Mouse (Mus musculus) thymus, adult 2 months (tissue): ENCODE data around the gene Slc9b1. TPM values are rescaled to one million over a fixed set of nuclear protein-coding genes. Genes with fewer than 3 reads are reported as not detected.

Experiments
- DNase-seq: peaks from one replicate; pipeline ENCODE4 v3.0.0; 2021
- H3K27ac ChIP-seq: fragments of 200-500 bp; 2 replicates; pipeline ENCODE4 v1.5.1; 2012; ENCODE audit warnings: low read length, control low read depth; ENCODE audit not compliant: control insufficient read depth, insufficient read depth
- H3K27me3 ChIP-seq: fragments of 200-500 bp; 2 replicates; pipeline ENCODE4 v1.6.1; 2012; ENCODE audit warnings: mild to moderate bottlenecking, low read length, moderate library complexity, mixed read lengths; ENCODE audit not compliant: control insufficient read depth, insufficient read depth
- H3K36me3 ChIP-seq: fragments of 200-500 bp; 2 replicates; pipeline ENCODE4 v1.6.1; 2012; ENCODE audit warnings: mild to moderate bottlenecking, low read length, moderate library complexity; ENCODE audit not compliant: control insufficient read depth, insufficient read depth
- H3K4me1 ChIP-seq: fragments of 200-500 bp; replicated peaks from 2 replicates; pipeline ENCODE4 v1.6.1; 2012; ENCODE audit warnings: low read length; ENCODE audit not compliant: control insufficient read depth, insufficient read depth
- H3K4me3 ChIP-seq: fragments of 200-500 bp; 2 replicates; pipeline ENCODE4 v1.5.1; 2012; ENCODE audit warnings: mild to moderate bottlenecking, low read length, control low read depth, moderate library complexity; ENCODE audit not compliant: control insufficient read depth, insufficient read depth
- CTCF ChIP-seq: fragments of 200-500 bp; IDR thresholded peaks from 2 replicates; pipeline ENCODE4 v1.5.1; 2012; ENCODE audit warnings: mild to moderate bottlenecking, control low read depth, low read length, moderate library complexity, borderline replicate concordance; ENCODE audit not compliant: control insufficient read depth, poor library complexity, insufficient read depth; ENCODE audit errors: extremely low read depth
- POLR2A ChIP-seq: fragments of 200-500 bp; IDR thresholded peaks from 2 replicates; pipeline ENCODE4 v1.6.1; 2012; ENCODE audit warnings: mild to moderate bottlenecking, low read length, control low read depth, moderate library complexity; ENCODE audit not compliant: control insufficient read depth, poor library complexity, insufficient read depth; ENCODE audit errors: extremely low read depth
- WGBS: fragments of 180-500 bp; shearing (Covaris S2); methylation state at CpG from one replicate; pipeline ENCODE4 v1.1.7; 2018; 5-methylcytosine and 5-hydroxymethylcytosine counted together
- polyA plus RNA-seq: library from polyadenylated mRNA; depleted of rRNA; stranded (reverse); fragments of >200 nt; gene quantifications from 2 replicates; pipeline ENCODE4 v1.2.3, GENCODE M21; 2012; rRNA removed

Gene Slc9b1
- not detected in 2 replicates for polyA plus RNA-seq

- no peaks in the 10 kb centered on the region for H3K4me1 ChIP-seq
- WGBS = 90% methylated on average over 14 of the region's 14 CpGs
- H3K4me3 ChIP-seq = no peak within 1 kb of the TSS
- H3K27me3 ChIP-seq = no peaks in the 10 kb centered on the region
- no peak for DNase-seq
- no peaks in the 10 kb centered on the region for H3K36me3 ChIP-seq
- no peak within 1 kb of the TSS for H3K27ac ChIP-seq
- TF ChIP-seq POLR2A (no peak), CTCF (no peak)
Observed at GRCm38 (mm10) chr3:135347739-135348264, at the start of gene Slc9b1. Slc9b1 (plus strand) TSS chr3:135348029.

- no peaks in the 10 kb centered on the region; the same call in 1 of the 2 replicates for H3K4me1 ChIP-seq
- TF ChIP-seq CTCF (no peak), POLR2A (no peak)
- no peak for DNase-seq
- H3K4me3 ChIP-seq = no peak overlapping the region
- WGBS = 88% methylated on average over 3 of the region's 3 CpGs
- no peaks in the 10 kb centered on the region for H3K27me3 ChIP-seq
- H3K36me3 ChIP-seq = no peaks in the 10 kb centered on the region
- no peak overlapping the region for H3K27ac ChIP-seq
Observed at GRCm38 (mm10) chr3:135298560-135298959, 49.3 kb upstream of the Slc9b1 start.

DNA sequence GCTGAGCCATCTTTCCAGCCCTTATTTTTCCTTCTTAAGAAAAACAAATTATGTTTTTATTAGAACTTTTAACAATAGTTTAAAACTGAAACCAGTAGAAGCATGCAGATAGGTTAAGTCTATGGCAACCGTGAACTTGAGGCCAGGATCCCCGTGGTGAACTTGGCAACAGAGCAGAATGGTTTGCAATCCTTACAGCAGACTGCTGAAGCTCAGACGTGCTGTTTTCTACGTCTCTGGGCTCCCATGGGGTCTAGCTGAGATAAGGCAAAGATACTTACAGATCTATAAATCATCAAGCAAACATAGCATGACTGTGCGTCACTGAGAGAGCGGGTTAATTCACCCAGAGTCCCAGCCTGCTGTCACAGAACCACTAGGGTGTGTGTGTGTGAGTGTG lies 47.7 kb upstream of the Slc9b1 start:
- H3K4me3 ChIP-seq = no peak overlapping the region
- 79% methylated on average over 6 of the region's 6 CpGs for WGBS
- no peak for TF ChIP-seq POLR2A
- no peak for TF ChIP-seq CTCF

GRCm38 (mm10) chr3:135304060-135304459 lies 43.8 kb upstream of the Slc9b1 start:
- peaks cover 8% of the 10 kb centered on the region for H3K4me1 ChIP-seq
- DNase-seq = no peak
- H3K27me3 ChIP-seq = no peaks in the 10 kb centered on the region
- H3K36me3 ChIP-seq = no peaks in the 10 kb centered on the region
- TF ChIP-seq CTCF (no peak), POLR2A (no peak)
- 95% methylated on average over 6 of the region's 6 CpGs for WGBS
- no peak overlapping the region for H3K4me3 ChIP-seq
- H3K27ac ChIP-seq = no peak overlapping the region

More for the DNA sequence above, 47.7 kb upstream of the Slc9b1 start:
- H3K27ac ChIP-seq = no peak overlapping the region
- H3K4me1 ChIP-seq = no peaks in the 10 kb centered on the region
- no peaks in the 10 kb centered on the region for H3K27me3 ChIP-seq
- no peak for DNase-seq
- no peaks in the 10 kb centered on the region for H3K36me3 ChIP-seq

DNA sequence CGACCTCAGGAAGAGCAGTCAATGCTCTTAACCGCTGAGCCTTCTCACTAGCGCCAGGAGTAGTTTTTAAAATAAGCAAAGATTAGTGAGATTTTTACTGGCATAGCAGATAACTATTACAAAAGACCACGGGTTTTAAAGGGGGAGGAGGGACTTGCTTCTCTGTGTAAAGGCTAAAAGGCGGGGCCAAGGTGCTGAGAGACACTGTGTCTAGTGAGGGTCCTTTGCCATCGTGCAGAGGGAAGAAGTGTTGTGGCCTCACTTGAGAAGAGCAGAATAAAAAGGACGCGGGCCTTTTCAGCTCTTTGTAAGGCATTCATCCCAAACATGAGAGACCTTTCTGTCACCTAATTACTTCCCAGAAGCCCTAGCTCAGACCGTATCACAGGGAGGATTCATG lies 43.3 kb upstream of the Slc9b1 start:
- Histone ChIP-seq H3K4me1 (peaks cover 8% of the 10 kb centered on the region), H3K27ac (no peak overlapping the region), H3K27me3 (no peaks in the 10 kb centered on the region), H3K4me3 (no peak overlapping the region), H3K36me3 (no peaks in the 10 kb centered on the region)
- TF ChIP-seq CTCF (no peak), POLR2A (no peak)
- DNase-seq = no peak
- 81% methylated on average over 9 of the region's 9 CpGs for WGBS

GRCm38 (mm10) chr3:135307411-135308259 lies 40.2 kb upstream of the Slc9b1 start, which contains the start of gene Slc9b2:
Slc9b2 (plus strand) TSS chr3:135307700.
- H3K4me3 ChIP-seq = 0 out of 2 replicates have a peak within 1 kb of the TSS, but pooled peaks have one; percentile 6
- H3K36me3 ChIP-seq = no peaks in the 10 kb centered on the region
- TF ChIP-seq CTCF = no peak
- no peak for TF ChIP-seq POLR2A
- H3K4me1 ChIP-seq = peaks cover 8% of the 10 kb centered on the region
- 13% methylated on average over 28 of the region's 28 CpGs for WGBS
- H3K27ac ChIP-seq = no peak within 1 kb of the TSS
- no peaks in the 10 kb centered on the region for H3K27me3 ChIP-seq
- peak; percentile 48 for DNase-seq

DNA sequence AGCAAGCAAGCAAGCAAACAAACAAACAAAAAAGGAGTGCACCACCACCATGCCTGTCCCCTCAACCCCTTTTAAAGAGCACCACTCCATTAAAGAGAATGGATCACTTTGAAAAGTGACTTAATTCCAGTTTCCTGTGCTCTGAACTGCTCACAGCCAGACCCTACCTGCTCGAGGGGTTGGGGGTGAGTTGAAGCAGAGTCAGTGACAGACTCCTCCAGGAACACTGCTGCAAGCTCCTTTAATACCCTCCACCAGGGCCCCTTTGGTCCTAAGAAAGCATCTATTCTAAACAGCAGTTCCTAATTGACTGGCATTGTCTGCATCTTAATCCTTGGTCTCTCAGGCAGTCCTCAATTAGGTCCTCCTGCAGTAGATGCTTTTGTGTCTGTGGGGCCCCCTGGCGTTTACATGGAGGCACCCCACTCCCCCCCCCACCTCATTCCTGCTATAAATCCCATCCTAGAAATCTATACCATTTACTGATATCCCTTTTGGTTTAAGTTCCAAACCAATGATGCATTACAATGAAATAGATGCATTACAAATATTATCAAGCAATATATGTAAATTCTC lies 34.8 kb upstream of the Slc9b1 start:
- Histone ChIP-seq H3K27me3 (no peaks in the 10 kb centered on the region), H3K4me3 (no peak overlapping the region), H3K4me1 (peaks cover under 1% of the 10 kb centered on the region), H3K27ac (no peak overlapping the region), H3K36me3 (no peaks in the 10 kb centered on the region)
- DNase-seq = no peak
- no peak for TF ChIP-seq CTCF
- no peak for TF ChIP-seq POLR2A
- WGBS = 58% methylated on average over 2 of the region's 2 CpGs
